Mouse (Mus musculus) brain, embryonic 14.5 days (tissue): ENCODE measurements around the gene Rph3al. TPM values are rescaled to one million over a fixed set of nuclear protein-coding genes. Genes with fewer than 3 reads are reported as not detected.

Source experiments
- DNase-seq: peaks from one replicate; pipeline ENCODE4 v3.0.0-alpha.2; 2011; ENCODE audit warnings: low read depth
- CTCF ChIP-seq: fragments of 200-500 bp; IDR thresholded peaks from 2 replicates; pipeline ENCODE4 v1.5.1; 2012; ENCODE audit warnings: inconsistent platforms, mild to moderate bottlenecking, moderate library complexity, borderline replicate concordance; ENCODE audit not compliant: insufficient read depth, insufficient read length; ENCODE audit errors: extremely low read depth
- POLR2A ChIP-seq: fragments of 200-500 bp; IDR thresholded peaks from 2 replicates; pipeline ENCODE4 v1.6.1; 2012; ENCODE audit warnings: mild to moderate bottlenecking, inconsistent platforms, borderline replicate concordance; ENCODE audit not compliant: poor library complexity, insufficient read depth, insufficient read length, severe bottlenecking; ENCODE audit errors: extremely low read depth
- polyA plus RNA-seq: library from polyadenylated mRNA; depleted of rRNA; stranded (reverse); fragments of >200 nt; gene quantifications from 2 replicates; pipeline ENCODE4 v1.2.3, GENCODE M21; 2012; rRNA removed

Rph3al gene
- polyA plus RNA-seq, result 1.7 and 3.1 TPM in 2 replicates

GRCm38 (mm10) chr11:75938379-75938906, at the start of gene Rph3al:
Rph3al (minus strand) TSS chr11:75938429.
- no peak for TF ChIP-seq POLR2A
- no peak for TF ChIP-seq CTCF
- DNase-seq, result no peak

DNA sequence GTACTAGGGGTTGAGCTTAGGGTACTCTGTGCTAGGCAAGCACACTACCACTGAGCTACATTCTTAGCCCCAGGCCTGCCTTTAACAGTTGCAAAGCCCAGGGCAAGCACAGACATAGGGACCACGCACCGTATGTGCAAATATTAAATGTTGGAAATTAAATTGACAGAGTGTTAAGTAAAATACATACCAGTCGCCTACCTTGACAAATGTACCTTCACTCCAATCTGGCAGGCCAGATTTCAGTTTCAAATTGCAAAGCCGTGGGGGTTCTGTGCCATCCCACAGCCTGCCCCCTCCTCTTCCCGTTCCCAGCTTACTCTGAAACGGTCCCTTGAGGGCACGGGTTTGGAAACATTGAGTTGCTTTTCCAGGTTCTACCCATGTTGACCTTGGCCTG, 47.7 kb upstream of the Rph3al start:
- no peak for DNase-seq
- no peak for TF ChIP-seq POLR2A
- TF ChIP-seq CTCF, result no peak

GRCm38 (mm10) chr11:75984581-75984980, 46.4 kb upstream of the Rph3al start:
- DNase-seq, result no peak
- TF ChIP-seq CTCF (no peak), POLR2A (no peak)

- no peak for DNase-seq
- TF ChIP-seq CTCF (no peak), POLR2A (no peak)
Observed at GRCm38 (mm10) chr11:75983194-75983593, 45.0 kb upstream of the Rph3al start.

DNA sequence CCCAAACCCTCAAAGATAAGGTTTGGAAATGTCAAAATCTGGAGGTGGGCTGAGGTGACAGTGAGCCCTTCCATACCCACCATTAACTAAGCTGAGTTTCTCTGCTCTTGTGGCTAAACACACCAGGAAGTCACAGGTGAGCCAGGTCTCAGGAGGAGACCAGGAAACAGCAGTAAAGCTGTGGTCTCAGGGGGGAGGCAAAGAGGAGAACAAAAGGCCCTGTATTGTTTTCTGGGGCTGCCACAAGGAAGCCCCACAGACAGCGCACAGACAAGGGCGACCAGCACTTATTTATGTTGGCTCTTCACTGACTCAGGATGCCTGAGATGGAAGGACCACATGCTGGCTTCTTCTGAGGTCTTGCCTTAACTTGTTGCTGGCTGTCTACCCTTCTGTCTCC, 42.2 kb upstream of the Rph3al start:
- TF ChIP-seq CTCF (no peak), POLR2A (no peak)
- DNase-seq, result no peak

DNA sequence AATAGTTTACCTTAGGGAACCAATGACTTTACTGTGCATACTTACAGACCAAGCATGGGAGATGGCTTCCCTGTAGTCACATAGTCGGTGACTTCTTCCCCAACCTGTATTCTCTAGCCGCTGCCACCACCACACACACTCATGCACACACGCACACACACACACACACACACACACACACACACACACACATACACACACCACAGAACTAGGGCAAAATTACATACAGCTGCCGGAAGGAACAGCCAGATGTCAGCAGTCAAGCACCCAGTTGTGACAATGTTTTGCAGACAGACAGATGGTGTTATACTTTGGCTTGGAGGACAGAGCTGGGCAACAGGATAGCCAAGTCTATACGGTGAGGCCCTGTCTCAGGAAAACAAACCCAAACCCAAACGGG, 39.8 kb upstream of the Rph3al start:
- TF ChIP-seq POLR2A, result no peak
- TF ChIP-seq CTCF, result no peak
- no peak for DNase-seq

GRCm38 (mm10) chr11:75976748-75977147, 38.5 kb upstream of the Rph3al start:
- DNase-seq, result no peak
- TF ChIP-seq POLR2A, result no peak
- no peak for TF ChIP-seq CTCF

- TF ChIP-seq POLR2A (no peak), CTCF (peak; percentile 50; the same call in 1 of the 2 replicates)
- DNase-seq, result no peak
Observed at GRCm38 (mm10) chr11:75973988-75974387, 35.8 kb upstream of the Rph3al start.

- DNase-seq, result peak; percentile 72
- TF ChIP-seq POLR2A, result no peak
- no peak for TF ChIP-seq CTCF
Observed at GRCm38 (mm10) chr11:75972916-75973567, 34.8 kb upstream of the Rph3al start.

- no peak for DNase-seq
- no peak for TF ChIP-seq POLR2A
- no peak for TF ChIP-seq CTCF
Observed at GRCm38 (mm10) chr11:75972188-75972587, 34.0 kb upstream of the Rph3al start.

DNA sequence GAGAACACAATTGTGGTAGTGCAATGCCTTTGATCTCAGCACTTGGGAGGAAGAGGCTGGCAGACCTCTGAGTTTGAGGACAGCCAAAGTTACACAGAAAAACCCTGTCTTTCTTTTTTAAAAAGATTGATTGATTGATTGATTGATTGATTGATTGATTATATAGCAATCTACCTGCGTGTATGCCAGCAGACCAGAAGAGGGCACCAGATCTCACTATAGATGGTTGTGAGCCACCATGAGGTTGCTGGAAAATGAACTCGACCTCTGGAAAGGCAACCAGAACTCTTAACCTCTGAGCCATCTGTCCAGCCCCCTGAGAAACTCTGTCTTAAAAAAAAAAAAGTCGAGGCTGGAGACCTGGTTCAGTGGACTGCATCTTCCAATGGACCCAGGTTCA, 32.4 kb upstream of the Rph3al start:
- no peak for DNase-seq
- TF ChIP-seq CTCF (0 out of 2 replicates have a peak, but pooled peaks have one; percentile 3), POLR2A (no peak)

- no peak for DNase-seq
- no peak for TF ChIP-seq CTCF
- no peak for TF ChIP-seq POLR2A
Observed at GRCm38 (mm10) chr11:75968761-75969160, 30.5 kb upstream of the Rph3al start.
